Mouse (Mus musculus) embryonic facial prominence, embryonic 10.5 days (tissue): ENCODE results near the gene Hmgb3. TPM values are rescaled to one million over a fixed set of nuclear protein-coding genes. Genes with fewer than 3 reads are reported as not detected.

Experiments used
- DNase-seq: peaks from one replicate; pipeline ENCODE4 v3.0.0-alpha.2; 2017; ENCODE audit warnings: low spot score
- H3K27ac ChIP-seq: fragments of 300-500 bp; sonication (generic); replicated peaks from 2 replicates; pipeline ENCODE4 v1.5.1; 2016; ENCODE audit warnings: mild to moderate bottlenecking
- H3K27me3 ChIP-seq: fragments of 300-500 bp; sonication (generic); replicated peaks from 2 replicates; pipeline ENCODE4 v1.6.1; 2016; ENCODE audit warnings: low read depth, mild to moderate bottlenecking; ENCODE audit not compliant: poor library complexity, severe bottlenecking
- H3K36me3 ChIP-seq: fragments of 300-500 bp; sonication (generic); replicated peaks from 2 replicates; pipeline ENCODE4 v1.6.1; 2016; ENCODE audit warnings: mild to moderate bottlenecking, moderate library complexity
- H3K4me1 ChIP-seq: fragments of 300-500 bp; sonication (generic); 2 replicates; pipeline ENCODE4 v1.6.1; 2016
- H3K4me3 ChIP-seq: fragments of 300-500 bp; sonication (generic); 2 replicates; pipeline ENCODE4 v1.5.1; 2016; ENCODE audit warnings: mild to moderate bottlenecking, moderate library complexity
- H3K9me3 ChIP-seq: fragments of 300-500 bp; sonication (generic); 2 replicates; pipeline ENCODE4 v1.6.1; 2016; ENCODE audit warnings: mild to moderate bottlenecking
- WGBS: fragments of 180-500 bp; shearing (Covaris S2); methylation state at CpG from one replicate; pipeline ENCODE4 v1.1.7; 2016; 5-methylcytosine and 5-hydroxymethylcytosine counted together
- polyA plus RNA-seq: library from polyadenylated mRNA; unstranded; fragments of >200 nt; fragmentation: Nextera tagmentation; extraction: Ambion mirVana; gene quantifications from 2 replicates; pipeline ENCODE4 v1.2.1, GENCODE M21; 2016

Gene Hmgb3
- polyA plus RNA-seq, 1 experiment from 2014 or later: 718 TPM

DNA sequence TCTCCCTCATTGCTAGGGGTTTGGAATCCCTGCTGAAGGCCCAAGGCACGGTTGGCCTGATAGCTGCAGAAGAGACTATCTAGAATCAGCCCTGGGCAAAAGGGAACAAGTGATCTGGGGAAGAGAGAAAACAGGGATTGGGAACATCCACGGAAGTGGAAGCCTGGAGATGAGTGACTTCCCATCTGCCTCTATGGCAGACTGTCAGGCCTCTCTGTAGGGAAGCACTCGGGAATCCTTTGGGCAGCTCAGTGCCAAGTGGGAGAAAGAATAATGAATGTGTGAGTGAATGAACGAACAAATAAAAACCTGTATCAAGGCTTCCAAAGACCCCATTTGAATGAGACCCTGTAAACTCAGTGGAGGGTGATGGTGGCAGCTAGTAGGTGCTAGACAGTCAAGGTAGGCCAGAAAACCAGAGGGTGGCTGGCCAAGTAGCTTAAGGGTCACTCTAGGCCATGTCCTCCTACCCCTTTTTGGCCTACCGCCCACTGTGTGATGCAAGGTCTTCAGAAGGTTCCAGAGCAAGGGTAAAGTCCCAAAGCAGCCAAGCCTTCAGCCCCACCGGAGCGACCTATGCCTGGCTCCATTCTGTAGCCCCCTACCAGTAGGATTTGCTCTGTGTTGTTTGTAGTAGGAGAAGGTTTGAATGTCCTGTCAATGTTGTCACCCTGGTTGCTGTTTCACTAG is 14.8 kb upstream of the Hmgb3 start:
- H3K36me3 ChIP-seq: no peaks in the 10 kb centered on the region
- H3K27ac ChIP-seq: no peak overlapping the region
- no peak for DNase-seq
- peaks cover 24% of the 10 kb centered on the region for H3K27me3 ChIP-seq
- H3K4me3 ChIP-seq: no peak overlapping the region
- no peaks in the 10 kb centered on the region for H3K4me1 ChIP-seq
- H3K9me3 ChIP-seq: no peaks in the 10 kb centered on the region
- 82% methylated on average over 7 of the region's 7 CpGs for WGBS

GRCm38 (mm10) chrX:71544731-71545130 is 11.0 kb upstream of the Hmgb3 start:
- Histone ChIP-seq H3K9me3 (no peaks in the 10 kb centered on the region), H3K4me3 (no peak overlapping the region), H3K36me3 (no peaks in the 10 kb centered on the region), H3K27ac (no peak overlapping the region), H3K27me3 (peaks cover 17% of the 10 kb centered on the region), H3K4me1 (no peaks in the 10 kb centered on the region)
- DNase-seq: no peak
- WGBS: 64% methylated on average over 5 of the region's 5 CpGs

GRCm38 (mm10) chrX:71545163-71545562 is 10.6 kb upstream of the Hmgb3 start:
- Histone ChIP-seq H3K4me3 (no peak overlapping the region), H3K27ac (no peak overlapping the region), H3K9me3 (no peaks in the 10 kb centered on the region), H3K36me3 (no peaks in the 10 kb centered on the region), H3K4me1 (no peaks in the 10 kb centered on the region), H3K27me3 (peaks cover 19% of the 10 kb centered on the region)
- no peak for DNase-seq
- WGBS: 80% methylated on average over 2 of the region's 2 CpGs

GRCm38 (mm10) chrX:71556115-71556941 is 610 bp downstream of the Hmgb3 start:
- H3K4me1 ChIP-seq: peaks cover 3% of the 10 kb centered on the region; the same call in 1 of the 2 replicates
- peak overlapping the region; percentile 78 for H3K4me3 ChIP-seq
- H3K27me3 ChIP-seq: peaks cover 10% of the 10 kb centered on the region; the same call in 1 of the 2 replicates
- H3K9me3 ChIP-seq: peaks cover 9% of the 10 kb centered on the region; the same call in 1 of the 2 replicates
- peak overlapping the region; percentile 99 for H3K27ac ChIP-seq
- peaks cover 24% of the 10 kb centered on the region for H3K36me3 ChIP-seq
- WGBS: 26% methylated on average over 108 of the region's 112 CpGs
- peak; percentile 62 for DNase-seq

- 21% methylated on average over 33 of the region's 37 CpGs for whole genome bisulfite sequencing
Measured at GRCm38 (mm10) chrX:71556965-71557491, 1.3 kb downstream of the Hmgb3 start.

GRCm38 (mm10) chrX:71559336-71559735 is 3.6 kb downstream of the Hmgb3 start:
- no peak overlapping the region for H3K4me3 ChIP-seq
- H3K27me3 ChIP-seq: 0 out of 2 replicates have a peak, but pooled peaks cover 6% of the 10 kb centered on the region
- no peak overlapping the region for H3K27ac ChIP-seq
- 91% methylated on average over 2 of the region's 2 CpGs for WGBS
- peaks cover 7% of the 10 kb centered on the region; the same call in 1 of the 2 replicates for H3K9me3 ChIP-seq
- H3K4me1 ChIP-seq: peaks cover 3% of the 10 kb centered on the region; the same call in 1 of the 2 replicates
- H3K36me3 ChIP-seq: peaks cover 36% of the 10 kb centered on the region
- no peak for DNase-seq

More at GRCm38 (mm10) chrX:71556965-71557491, 1.3 kb downstream of the Hmgb3 start:
- peaks cover 31% of the 10 kb centered on the region for H3K36me3 ChIP-seq
- H3K27me3 ChIP-seq: peaks cover 10% of the 10 kb centered on the region; the same call in 1 of the 2 replicates
- peaks cover 3% of the 10 kb centered on the region; the same call in 1 of the 2 replicates for H3K4me1 ChIP-seq
- H3K4me3 ChIP-seq: peak overlapping the region; percentile 78
- peak; percentile 44 for DNase-seq
- peaks cover 9% of the 10 kb centered on the region; the same call in 1 of the 2 replicates for H3K9me3 ChIP-seq
- H3K27ac ChIP-seq: peak overlapping the region; percentile 99

DNA sequence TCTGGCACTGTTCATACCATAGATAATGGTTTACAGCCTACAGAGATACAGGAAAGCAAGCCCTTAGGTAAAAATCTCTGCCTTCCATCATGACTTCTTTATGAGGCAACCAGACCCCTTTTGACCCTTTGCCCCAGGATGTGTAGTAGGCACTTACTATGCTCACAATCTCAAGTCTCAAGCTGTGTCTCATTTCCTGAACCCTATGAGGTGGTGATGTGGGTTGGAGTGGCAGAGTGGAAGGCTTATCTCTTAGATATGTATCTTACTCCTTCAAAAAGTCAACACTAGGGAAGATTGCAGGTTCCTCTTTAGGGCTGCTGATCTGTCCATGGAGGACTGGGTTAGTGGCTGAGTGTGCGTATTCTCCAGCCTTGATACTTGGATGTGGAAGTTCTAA is 5.1 kb downstream of the Hmgb3 start:
- Histone ChIP-seq H3K9me3 (peaks cover 7% of the 10 kb centered on the region; the same call in 1 of the 2 replicates), H3K27ac (no peak overlapping the region), H3K4me1 (no peaks in the 10 kb centered on the region), H3K4me3 (no peak overlapping the region), H3K27me3 (0 out of 2 replicates have a peak, but pooled peaks cover 4% of the 10 kb centered on the region), H3K36me3 (peaks cover 36% of the 10 kb centered on the region)
- DNase-seq: no peak
- 100% methylated on average over 1 of the region's 1 CpGs for WGBS

- Histone ChIP-seq H3K4me3 (no peak overlapping the region), H3K27me3 (0 out of 2 replicates have a peak, but pooled peaks cover 8% of the 10 kb centered on the region), H3K36me3 (no peaks in the 10 kb centered on the region), H3K9me3 (no peaks in the 10 kb centered on the region), H3K4me1 (no peaks in the 10 kb centered on the region), H3K27ac (no peak overlapping the region)
- 68% methylated on average over 3 of the region's 3 CpGs for WGBS
- no peak for DNase-seq
Measured at GRCm38 (mm10) chrX:71573132-71573900, 17.6 kb downstream of the Hmgb3 start.

GRCm38 (mm10) chrX:71575550-71575949 is 19.8 kb downstream of the Hmgb3 start:
- 64% methylated on average over 2 of the region's 2 CpGs for WGBS
- Histone ChIP-seq H3K27me3 (0 out of 2 replicates have a peak, but pooled peaks cover 8% of the 10 kb centered on the region), H3K36me3 (no peaks in the 10 kb centered on the region), H3K4me3 (no peak overlapping the region), H3K9me3 (no peaks in the 10 kb centered on the region), H3K4me1 (no peaks in the 10 kb centered on the region), H3K27ac (no peak overlapping the region)
- DNase-seq: no peak

GRCm38 (mm10) chrX:71589181-71589580 is 33.5 kb downstream of the Hmgb3 start:
- H3K4me3 ChIP-seq: no peak overlapping the region

DNA sequence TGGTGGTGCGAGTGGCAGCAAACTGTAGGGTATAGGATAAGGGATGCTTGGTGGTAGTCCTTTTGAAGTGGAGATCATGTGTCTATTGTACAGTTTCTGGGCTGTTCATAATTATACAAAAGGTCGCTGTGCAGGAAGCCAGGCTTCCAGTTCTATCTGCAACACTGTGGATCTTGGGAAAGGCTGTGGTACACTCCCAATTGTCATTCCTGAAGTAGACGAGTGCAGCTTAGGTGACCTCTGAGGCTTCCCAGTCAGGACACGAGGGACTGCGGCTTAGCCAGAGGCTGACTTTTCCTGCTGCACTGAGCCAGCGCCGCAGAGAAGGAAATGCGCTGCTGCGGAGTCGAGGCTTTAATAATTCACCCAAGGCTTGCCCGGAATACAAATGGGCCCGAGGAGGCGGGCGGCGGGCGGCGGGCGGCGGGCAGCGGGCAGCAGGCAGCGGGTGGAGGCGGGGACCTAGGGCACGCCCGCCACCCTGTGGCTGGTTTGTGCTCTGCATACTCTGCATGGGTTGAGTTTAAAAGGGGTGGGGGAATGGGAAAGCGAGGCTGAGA is 45.4 kb downstream of the Hmgb3 start:
- no peaks in the 10 kb centered on the region; the same call in 1 of the 2 replicates for H3K4me1 ChIP-seq
- peak; percentile 75 for DNase-seq
- H3K27ac ChIP-seq: no peak overlapping the region
- 18% methylated on average over 25 of the region's 25 CpGs for WGBS
- peaks cover 25% of the 10 kb centered on the region for H3K27me3 ChIP-seq
- no peaks in the 10 kb centered on the region for H3K9me3 ChIP-seq
- H3K4me3 ChIP-seq: peak overlapping the region; percentile 52
- no peaks in the 10 kb centered on the region for H3K36me3 ChIP-seq

More at GRCm38 (mm10) chrX:71589181-71589580, 33.5 kb downstream of the Hmgb3 start:
- Histone ChIP-seq H3K27me3 (no peaks in the 10 kb centered on the region), H3K27ac (no peak overlapping the region), H3K9me3 (no peaks in the 10 kb centered on the region), H3K4me1 (no peaks in the 10 kb centered on the region), H3K36me3 (no peaks in the 10 kb centered on the region)
- no peak for DNase-seq
- 67% methylated on average over 1 of the region's 1 CpGs for WGBS
